Comparison of ENCODE assay signal across 10 mouse cellular contexts in genomic region chr8:84713381-84713780, GRCm38 (mm10). TPM values are rescaled to one million over a fixed set of nuclear protein-coding genes. Genes with fewer than 3 reads are reported as not detected.
DNase-seq lines count a peak whose midpoint lies in the region; ATAC-seq and TF ChIP-seq lines count a peak whose summit lies in the region.
"Had no signal": no experiment of that assay in that cellular context is flagged by ENCODE, and none has a peak within 500 bp of the region (broad histone marks: within the 10 kb centered on the region; RNA-seq: fewer than 3 reads in every experiment).

No protein-coding gene starts in this region.

- peak overlapping the region; percentile 24; the same call in 1 of the 2 replicates for H3K9ac ChIP-seq in lung, embryonic 15.5 days
- peak overlapping the region; percentile 51 for H3K9ac ChIP-seq in forebrain, embryonic 14.5 days (ENCODE audit: low read length)
- H3K9ac ChIP-seq in limb, embryonic 14.5 days (ENCODE audit: low read depth, low read length, severe bottlenecking), result peak overlapping the region; percentile 16; the same call in 1 of the 2 replicates

- 59% methylated on average over 4 of the region's 4 CpGs for WGBS in lung, embryonic 15.5 days
- WGBS in lung, adult 2 months, result 66% methylated on average over 4 of the region's 4 CpGs
- WGBS in forebrain, embryonic 14.5 days, result 27% methylated on average over 4 of the region's 4 CpGs
- 40% methylated on average over 4 of the region's 4 CpGs for WGBS in limb, embryonic 14.5 days

- H3K4me3 ChIP-seq in lung, embryonic 15.5 days, result no peak overlapping the region
- no peak overlapping the region for H3K4me3 ChIP-seq in lung, adult 2 months (replicated peaks; ENCODE audit: extremely low read depth, low read depth, low read length)
- H3K4me3 ChIP-seq in forebrain, embryonic 14.5 days (ENCODE audit: low read depth, low read length), result no peak overlapping the region
- H3K4me3 ChIP-seq in limb, embryonic 14.5 days (replicated peaks; ENCODE audit: low read length), result no peak overlapping the region

- H3K27ac ChIP-seq in lung, embryonic 15.5 days, result peak overlapping the region; percentile 98
- peak overlapping the region; percentile 96 for H3K27ac ChIP-seq in forebrain, embryonic 14.5 days (ENCODE audit: low read depth, low read length)
- peak overlapping the region; percentile 93 for H3K27ac ChIP-seq in limb, embryonic 14.5 days (replicated peaks; ENCODE audit: low read depth, low read length)

- no peak for TF ChIP-seq POLR2A in lung, adult 2 months (IDR thresholded peaks at IDR 0.05; ENCODE audit: borderline replicate concordance, extremely low read depth, low read depth, low read length)
- no peak for TF ChIP-seq POLR2A in limb, embryonic 14.5 days (IDR thresholded peaks at IDR 0.05; ENCODE audit: borderline replicate concordance, extremely low read depth, insufficient read depth, insufficient read length)

- no peak for ATAC-seq in lung, embryonic 15.5 days (ENCODE audit: borderline replicate concordance, extremely low read depth, low FRiP score, low TSS enrichment)
- ATAC-seq in forebrain, embryonic 14.5 days, result no peak
- no peak for ATAC-seq in limb, embryonic 14.5 days (ENCODE audit: low FRiP score, low read depth)
- ATAC-seq in megakaryocyte-erythroid progenitor cell, adult 5-6 weeks (replicated peaks; ENCODE audit: low FRiP score, low TSS enrichment, poor library complexity, severe bottlenecking), result no peak

- no peaks in the 10 kb centered on the region for H3K27me3 ChIP-seq in lung, embryonic 15.5 days
- H3K27me3 ChIP-seq in forebrain, embryonic 14.5 days (replicated peaks; ENCODE audit: control insufficient read depth, insufficient read depth, low read length), result 0 out of 2 replicates have a peak, but pooled peaks cover 8% of the 10 kb centered on the region
- no peaks in the 10 kb centered on the region for H3K27me3 ChIP-seq in limb, embryonic 14.5 days (ENCODE audit: control insufficient read depth, insufficient read depth, low read length)

- peaks cover 67% of the 10 kb centered on the region for H3K4me1 ChIP-seq in lung, embryonic 15.5 days
- H3K4me1 ChIP-seq in lung, adult 2 months (ENCODE audit: control insufficient read depth, insufficient read depth, low read length), result peaks cover 17% of the 10 kb centered on the region
- peaks cover 58% of the 10 kb centered on the region for H3K4me1 ChIP-seq in forebrain, embryonic 14.5 days (ENCODE audit: control insufficient read depth, insufficient read depth, low read length)
- peaks cover 77% of the 10 kb centered on the region for H3K4me1 ChIP-seq in limb, embryonic 14.5 days (ENCODE audit: control insufficient read depth, insufficient read depth, low read length)

- no peak for DNase-seq in lung, adult 2 months
- DNase-seq in forebrain, embryonic 14.5 days (ENCODE audit: low spot score), result no peak
- no peak for DNase-seq in limb, embryonic 14.5 days (ENCODE audit: low spot score)
- DNase-seq in retina, postnatal 1 day, result peak; percentile 78
- no peak for DNase-seq in natural killer cell, adult 2 months (ENCODE audit: low spot score in 2 of 2)
- DNase-seq in cerebellum, postnatal 10 days, result no peak
- DNase-seq: cerebellum, postnatal 25 days had no signal

- H3K4me2 ChIP-seq in lung, embryonic 15.5 days, result peak overlapping the region; percentile 34; the same call in 1 of the 2 replicates
- 0 out of 2 replicates have a peak overlapping the region, but pooled peaks have one; percentile 5 for H3K4me2 ChIP-seq in forebrain, embryonic 14.5 days (ENCODE audit: low read length)
- no peak overlapping the region for H3K4me2 ChIP-seq in limb, embryonic 14.5 days (replicated peaks; ENCODE audit: low read depth, low read length, severe bottlenecking)

- no peaks in the 10 kb centered on the region for H3K9me3 ChIP-seq in lung, embryonic 15.5 days
- H3K9me3 ChIP-seq in forebrain, embryonic 14.5 days (replicated peaks; ENCODE audit: control insufficient read depth, low read length), result no peaks in the 10 kb centered on the region
- no peaks in the 10 kb centered on the region for H3K9me3 ChIP-seq in limb, embryonic 14.5 days (ENCODE audit: control insufficient read depth, low read length)

- TF ChIP-seq CTCF in lung, adult 2 months (IDR thresholded peaks at IDR 0.05; ENCODE audit: insufficient read depth, low read length), result no peak

- H3K36me3 ChIP-seq in lung, embryonic 15.5 days, result peaks cover 21% of the 10 kb centered on the region
- peaks cover 45% of the 10 kb centered on the region for H3K36me3 ChIP-seq in forebrain, embryonic 14.5 days (ENCODE audit: control insufficient read depth, insufficient read depth, low read length)
- peaks cover 74% of the 10 kb centered on the region for H3K36me3 ChIP-seq in limb, embryonic 14.5 days (ENCODE audit: control insufficient read depth, insufficient read depth, low read length)

RNA-seq across cellular contexts. Expression of gene G430095P16Rik, which starts 9.4 kb away (rescaled TPM):
- polyA plus RNA-seq in lung, embryonic 15.5 days (2015; fragmentation: Nextera tagmentation; extraction: Ambion mirVana), result 3.4 and 4.4 TPM in 2 replicates
- 2.0 and 2.8 TPM in 2 replicates for polyA plus RNA-seq in lung, adult 2 months (2012; rRNA removed)
- 1.5 and 1.7 TPM in 2 replicates for polyA plus RNA-seq in forebrain, embryonic 14.5 days (2014; fragmentation: Nextera tagmentation; extraction: Ambion mirVana)
- 4.3 and 4.8 TPM in 2 replicates for polyA plus RNA-seq in limb, embryonic 14.5 days (2012; rRNA removed)
- polyA plus RNA-seq in limb, embryonic 14.5 days (2014; fragmentation: Nextera tagmentation; extraction: Ambion mirVana), result 5.7 and 6.0 TPM in 2 replicates
- total RNA-seq in megakaryocyte-erythroid progenitor cell, adult 5-6 weeks (2014; fragmentation: Nextera tagmentation), result 25.7 and 28.1 TPM in 2 replicates
- 8.2 and 11.4 TPM in 2 replicates for total RNA-seq in megakaryocyte-erythroid progenitor cell, adult 5-6 weeks (2017)
- total RNA-seq: layer of hippocampus, adult 18-20 months had no signal

RNA-seq across cellular contexts. Expression of gene Lyl1, which starts 12.1 kb away (rescaled TPM):
- polyA plus RNA-seq in lung, embryonic 15.5 days (2015; fragmentation: Nextera tagmentation; extraction: Ambion mirVana), result 11.9 and 12.1 TPM in 2 replicates
- 20.2 and 21.9 TPM in 2 replicates for polyA plus RNA-seq in lung, adult 2 months (2012; rRNA removed)
- polyA plus RNA-seq in forebrain, embryonic 14.5 days (2014; fragmentation: Nextera tagmentation; extraction: Ambion mirVana), result 2.9 and 3.8 TPM in 2 replicates
- polyA plus RNA-seq in limb, embryonic 14.5 days (2012; rRNA removed), result 7.1 and 7.6 TPM in 2 replicates
- 5.6 and 6.2 TPM in 2 replicates for polyA plus RNA-seq in limb, embryonic 14.5 days (2014; fragmentation: Nextera tagmentation; extraction: Ambion mirVana)
- total RNA-seq in megakaryocyte-erythroid progenitor cell, adult 5-6 weeks (2014; fragmentation: Nextera tagmentation), result 44.2 and 65.2 TPM in 2 replicates
- 9.5 and 10.1 TPM in 2 replicates for total RNA-seq in megakaryocyte-erythroid progenitor cell, adult 5-6 weeks (2017)

RNA-seq across cellular contexts. Expression of gene Nacc1, which starts 25.7 kb away (rescaled TPM):
- 20.2 and 21.6 TPM in 2 replicates for polyA plus RNA-seq in lung, embryonic 15.5 days (2015; fragmentation: Nextera tagmentation; extraction: Ambion mirVana)
- 72.5 and 81.8 TPM in 2 replicates for polyA plus RNA-seq in lung, adult 2 months (2012; rRNA removed)
- polyA plus RNA-seq in forebrain, embryonic 14.5 days (2014; fragmentation: Nextera tagmentation; extraction: Ambion mirVana), result 17.0 and 17.6 TPM in 2 replicates
- polyA plus RNA-seq in limb, embryonic 14.5 days (2012; rRNA removed), result 68.8 and 86.2 TPM in 2 replicates
- polyA plus RNA-seq in limb, embryonic 14.5 days (2014; fragmentation: Nextera tagmentation; extraction: Ambion mirVana), result 18.5 and 19.8 TPM in 2 replicates
- total RNA-seq in megakaryocyte-erythroid progenitor cell, adult 5-6 weeks (2014; fragmentation: Nextera tagmentation), result 71.6 and 76.7 TPM in 2 replicates
- total RNA-seq in megakaryocyte-erythroid progenitor cell, adult 5-6 weeks (2017), result 35.8 and 51.5 TPM in 2 replicates

RNA-seq across cellular contexts. Expression of gene Trmt1, which starts 27.3 kb away (rescaled TPM):
- polyA plus RNA-seq in lung, embryonic 15.5 days (2015; fragmentation: Nextera tagmentation; extraction: Ambion mirVana), result 57.5 and 58.4 TPM in 2 replicates
- polyA plus RNA-seq in lung, adult 2 months (2012; rRNA removed), result 87.5 and 99.1 TPM in 2 replicates
- 47.8 and 52.3 TPM in 2 replicates for polyA plus RNA-seq in forebrain, embryonic 14.5 days (2014; fragmentation: Nextera tagmentation; extraction: Ambion mirVana)
- polyA plus RNA-seq in limb, embryonic 14.5 days (2012; rRNA removed), result 144 and 158 TPM in 2 replicates
- 71.0 and 71.7 TPM in 2 replicates for polyA plus RNA-seq in limb, embryonic 14.5 days (2014; fragmentation: Nextera tagmentation; extraction: Ambion mirVana)
- 170 and 181 TPM in 2 replicates for total RNA-seq in megakaryocyte-erythroid progenitor cell, adult 5-6 weeks (2014; fragmentation: Nextera tagmentation)
- total RNA-seq in megakaryocyte-erythroid progenitor cell, adult 5-6 weeks (2017), result 94.9 and 126 TPM in 2 replicates

RNA-seq across cellular contexts. Expression of gene Ier2, which starts 50.7 kb away (rescaled TPM):
- polyA plus RNA-seq in lung, embryonic 15.5 days (2015; fragmentation: Nextera tagmentation; extraction: Ambion mirVana), result 91.2 and 92.0 TPM in 2 replicates
- 34.6 and 47.1 TPM in 2 replicates for polyA plus RNA-seq in lung, adult 2 months (2012; rRNA removed)
- 26.5 and 29.3 TPM in 2 replicates for polyA plus RNA-seq in forebrain, embryonic 14.5 days (2014; fragmentation: Nextera tagmentation; extraction: Ambion mirVana)
- 33.3 and 38.2 TPM in 2 replicates for polyA plus RNA-seq in limb, embryonic 14.5 days (2012; rRNA removed)
- polyA plus RNA-seq in limb, embryonic 14.5 days (2014; fragmentation: Nextera tagmentation; extraction: Ambion mirVana), result 66.0 and 70.1 TPM in 2 replicates
- total RNA-seq in megakaryocyte-erythroid progenitor cell, adult 5-6 weeks (2014; fragmentation: Nextera tagmentation), result 23.2 and 27.2 TPM in 2 replicates
- total RNA-seq in megakaryocyte-erythroid progenitor cell, adult 5-6 weeks (2017), result 47.1 and 60.7 TPM in 2 replicates
